Mouse (Mus musculus): ENCODE results near the gene Mamdc2.

DNA sequence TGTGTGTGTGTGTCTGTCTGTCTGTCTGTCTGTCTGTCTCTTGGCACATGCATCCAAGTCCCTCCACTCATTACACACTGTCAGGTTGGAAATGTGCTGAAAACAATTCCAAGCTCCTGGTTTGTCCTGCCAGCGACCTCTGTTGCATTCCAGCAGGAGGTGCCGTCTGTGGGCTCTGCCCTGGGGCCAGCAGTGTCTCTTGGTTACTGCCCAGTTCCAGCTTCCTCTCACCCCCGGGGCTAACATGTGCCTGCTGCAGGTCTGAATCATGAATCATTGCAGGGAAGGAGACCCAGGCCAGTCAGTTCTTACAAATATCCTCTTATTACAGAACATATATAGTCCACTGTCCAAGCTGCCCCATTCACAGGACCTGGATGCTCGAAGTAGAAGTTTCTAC, 9.2 kb upstream of the Mamdc2 start:
- TF ChIP-seq CTCF (IDR thresholded peaks at IDR 0.05) (no peak), EP300 (IDR thresholded peaks at IDR 0.05) (no peak)
